Mouse (Mus musculus): ENCODE measurements around the gene Uggt1.

The Uggt1 gene

GRCm38 (mm10) chr1:36244058-36244827, at the start of gene Uggt1:
Gene Uggt1, minus strand, starts transcription at chr1:36244720.
- DNase-seq (ENCODE audit: low read depth), result peak; percentile 91

- no peak for DNase-seq (ENCODE audit: low read depth)
Observed at GRCm38 (mm10) chr1:36293470-36293869, 49.0 kb upstream of the Uggt1 start.

GRCm38 (mm10) chr1:36281849-36282248, 37.3 kb upstream of the Uggt1 start:
- DNase-seq (ENCODE audit: low read depth), result no peak

- no peak for DNase-seq (ENCODE audit: low read depth)
Observed at GRCm38 (mm10) chr1:36280938-36281337, 36.4 kb upstream of the Uggt1 start.

- peak; percentile 81 for DNase-seq (ENCODE audit: low read depth)
Observed at GRCm38 (mm10) chr1:36279202-36279601, 34.7 kb upstream of the Uggt1 start.

- DNase-seq (ENCODE audit: low read depth), result peak; percentile 56
Observed at GRCm38 (mm10) chr1:36277267-36278060, 32.9 kb upstream of the Uggt1 start.

GRCm38 (mm10) chr1:36275635-36276389, 31.3 kb upstream of the Uggt1 start:
- DNase-seq (ENCODE audit: low read depth), result peak; percentile 74

- no peak for DNase-seq (ENCODE audit: low read depth)
Observed at GRCm38 (mm10) chr1:36274455-36274854, 29.9 kb upstream of the Uggt1 start, which contains the start of gene Neurl3. Gene Neurl3, minus strand, starts transcription at chr1:36274679.

- peak; percentile 63 for DNase-seq (ENCODE audit: low read depth)
Observed at GRCm38 (mm10) chr1:36273288-36273687, 28.8 kb upstream of the Uggt1 start.

GRCm38 (mm10) chr1:36272546-36272945, 28.0 kb upstream of the Uggt1 start:
- no peak for DNase-seq (ENCODE audit: low read depth)

- no peak for DNase-seq (ENCODE audit: low read depth)
Observed at GRCm38 (mm10) chr1:36271516-36272230, 27.2 kb upstream of the Uggt1 start.

GRCm38 (mm10) chr1:36270666-36271065, 26.1 kb upstream of the Uggt1 start:
- no peak for DNase-seq (ENCODE audit: low read depth)

GRCm38 (mm10) chr1:36269121-36269795, 24.7 kb upstream of the Uggt1 start:
- DNase-seq (ENCODE audit: low read depth), result no peak

- no peak for DNase-seq (ENCODE audit: low read depth)
Observed at GRCm38 (mm10) chr1:36267595-36267994, 23.1 kb upstream of the Uggt1 start.

- no peak for DNase-seq (ENCODE audit: low read depth)
Observed at GRCm38 (mm10) chr1:36266293-36266692, 21.8 kb upstream of the Uggt1 start.

- no peak for DNase-seq (ENCODE audit: low read depth)
Observed at GRCm38 (mm10) chr1:36263833-36264488, 19.4 kb upstream of the Uggt1 start.

GRCm38 (mm10) chr1:36261708-36262504, 17.4 kb upstream of the Uggt1 start:
- no peak for DNase-seq (ENCODE audit: low read depth)

GRCm38 (mm10) chr1:36260418-36260817, 15.9 kb upstream of the Uggt1 start:
- DNase-seq (ENCODE audit: low read depth), result no peak

- no peak for DNase-seq (ENCODE audit: low read depth)
Observed at GRCm38 (mm10) chr1:36259281-36259680, 14.8 kb upstream of the Uggt1 start.

- DNase-seq (ENCODE audit: low read depth), result no peak
Observed at GRCm38 (mm10) chr1:36258631-36259030, 14.1 kb upstream of the Uggt1 start.
